Mouse (Mus musculus) fat pad, adult 2 months (tissue): ENCODE data around the gene Socs5.

Experiments
- DNase-seq: peaks from one replicate; pipeline ENCODE4 v3.0.0-alpha.2; 2011; ENCODE audit warnings: low read depth, low spot score; ENCODE audit errors: extremely low read depth

Socs5 gene

GRCm38 (mm10) chr17:87160270-87160669, 52.8 kb downstream of the Socs5 start:
- DNase-seq, result no peak

GRCm38 (mm10) chr17:87164312-87164922, 56.9 kb downstream of the Socs5 start:
- no peak for DNase-seq

- no peak for DNase-seq
Measured at GRCm38 (mm10) chr17:87167407-87167806, 59.9 kb downstream of the Socs5 start.

DNA sequence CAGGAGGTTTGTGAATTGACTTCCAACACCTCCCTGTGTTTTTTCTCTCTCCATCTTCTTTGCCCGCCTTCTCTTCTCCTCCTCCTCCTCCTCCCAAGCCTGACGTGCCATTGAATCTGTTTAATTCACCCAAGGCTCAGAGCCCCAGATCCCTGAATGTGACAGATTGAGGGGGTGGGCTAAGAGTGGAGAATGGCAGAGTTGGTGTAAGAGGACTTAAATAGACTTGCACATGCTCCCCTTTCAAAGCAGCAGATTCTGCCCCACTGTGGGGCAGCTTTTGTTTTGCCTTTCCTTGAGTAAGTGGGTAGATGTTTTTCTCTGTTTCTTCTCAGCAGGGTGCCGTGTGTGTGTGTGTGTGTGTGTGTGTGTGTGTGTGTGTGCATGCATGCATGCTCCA, 61.6 kb downstream of the Socs5 start:
- DNase-seq, result no peak

- no peak for DNase-seq
Measured at GRCm38 (mm10) chr17:87170364-87170763, 62.9 kb downstream of the Socs5 start.

DNA sequence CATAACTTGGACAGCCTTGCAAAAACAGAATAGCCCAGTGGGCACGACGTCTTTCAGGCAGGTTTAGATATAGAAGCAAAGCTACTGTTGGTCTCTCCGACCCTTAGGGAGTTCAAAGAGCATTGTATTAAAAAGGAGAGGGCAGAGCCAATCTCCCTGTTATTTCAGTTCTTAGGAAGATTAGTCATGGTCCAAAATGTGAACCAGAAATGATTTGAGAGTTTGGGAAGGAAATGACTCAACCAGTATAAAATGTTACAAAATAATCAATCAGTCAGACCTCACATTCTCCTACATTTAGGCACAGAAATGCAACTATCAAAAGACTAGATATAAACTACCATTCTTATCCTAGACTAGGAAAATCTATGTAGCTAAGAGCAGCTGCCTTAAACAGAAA, 64.6 kb downstream of the Socs5 start:
- no peak for DNase-seq

GRCm38 (mm10) chr17:87173966-87174365, 66.5 kb downstream of the Socs5 start:
- no peak for DNase-seq

DNA sequence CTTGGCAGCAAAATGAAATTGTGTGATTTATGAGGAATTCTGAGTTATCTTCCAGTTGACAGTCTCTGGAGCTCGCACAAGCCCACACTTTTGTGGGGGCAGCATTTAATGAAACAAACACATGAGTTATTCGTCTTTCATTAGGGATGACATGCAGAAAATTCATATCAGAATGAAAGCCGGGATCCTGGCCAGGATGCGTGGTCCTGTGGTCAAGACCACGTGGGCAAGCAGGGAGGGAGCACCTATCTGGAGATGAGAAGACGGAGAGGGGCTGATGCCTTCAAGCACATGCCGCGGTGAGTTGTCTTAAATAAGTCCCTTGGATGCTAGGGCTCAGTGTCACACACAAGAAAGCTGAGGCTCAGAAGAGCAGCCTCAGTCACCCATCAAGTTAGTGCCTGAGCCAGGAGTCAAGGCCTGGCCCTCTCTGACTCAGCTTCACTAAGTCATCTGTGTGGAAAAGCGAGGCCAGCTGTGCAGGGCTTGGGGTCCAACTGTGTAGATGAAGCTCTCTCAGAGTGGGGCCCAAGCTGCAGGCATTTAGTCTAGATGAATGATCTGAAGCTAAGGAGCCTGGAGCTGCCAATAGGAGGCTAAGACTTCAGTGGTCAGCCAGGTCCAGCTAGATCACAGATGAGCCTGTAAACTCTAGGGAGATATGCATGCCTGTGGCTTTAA, 67.3 kb downstream of the Socs5 start:
- no peak for DNase-seq

- no peak for DNase-seq
Measured at GRCm38 (mm10) chr17:87176066-87177012, 68.9 kb downstream of the Socs5 start.

DNA sequence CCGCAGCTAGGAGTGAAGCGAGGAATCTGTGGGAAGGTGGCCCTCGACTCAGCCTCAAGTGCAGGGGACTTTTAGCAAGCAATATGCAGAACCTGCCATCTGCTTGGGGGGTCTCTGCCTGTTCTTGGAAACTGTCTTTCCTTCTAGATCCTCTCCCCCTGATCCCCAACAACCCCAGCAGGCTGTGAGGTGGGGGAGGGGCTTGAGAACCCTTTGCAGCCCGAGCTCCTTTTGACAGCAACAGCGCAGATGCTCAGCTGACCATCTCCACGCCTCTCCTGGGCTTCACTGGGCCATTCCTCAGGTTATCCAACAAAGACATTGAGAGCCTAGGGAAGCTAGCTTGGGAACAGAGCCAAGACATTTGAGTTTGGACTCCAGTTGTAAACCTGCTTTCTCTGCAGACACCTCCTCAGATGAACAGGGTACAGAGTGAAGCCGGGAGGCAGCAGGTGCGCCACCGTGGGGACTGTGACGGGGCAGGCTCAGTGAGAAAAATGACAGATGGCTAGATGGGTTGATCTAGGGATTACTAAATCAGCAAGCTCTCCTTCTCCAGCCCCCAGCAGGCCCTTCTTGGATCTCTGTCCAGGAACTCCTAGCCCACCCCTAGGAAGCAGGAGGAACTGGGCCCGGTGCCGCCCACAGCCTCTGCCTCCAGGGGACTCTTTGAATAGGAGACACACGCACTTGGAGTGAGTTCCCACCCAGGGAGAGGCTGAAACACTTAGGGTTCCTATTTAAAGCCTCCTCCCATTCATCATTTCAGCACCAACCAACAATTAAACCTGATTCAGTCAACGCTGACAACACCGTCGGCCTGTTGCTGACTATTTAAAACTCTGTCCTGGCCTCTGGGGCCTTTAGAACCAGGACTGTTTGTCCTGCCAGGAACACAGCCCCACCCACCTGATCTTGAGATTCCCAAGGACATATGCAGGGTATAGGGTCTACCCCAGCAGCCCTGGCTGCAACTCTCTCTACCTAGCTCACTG, 71.4 kb downstream of the Socs5 start:
- no peak for DNase-seq

- no peak for DNase-seq
Measured at GRCm38 (mm10) chr17:87179939-87180550, 72.6 kb downstream of the Socs5 start.

DNA sequence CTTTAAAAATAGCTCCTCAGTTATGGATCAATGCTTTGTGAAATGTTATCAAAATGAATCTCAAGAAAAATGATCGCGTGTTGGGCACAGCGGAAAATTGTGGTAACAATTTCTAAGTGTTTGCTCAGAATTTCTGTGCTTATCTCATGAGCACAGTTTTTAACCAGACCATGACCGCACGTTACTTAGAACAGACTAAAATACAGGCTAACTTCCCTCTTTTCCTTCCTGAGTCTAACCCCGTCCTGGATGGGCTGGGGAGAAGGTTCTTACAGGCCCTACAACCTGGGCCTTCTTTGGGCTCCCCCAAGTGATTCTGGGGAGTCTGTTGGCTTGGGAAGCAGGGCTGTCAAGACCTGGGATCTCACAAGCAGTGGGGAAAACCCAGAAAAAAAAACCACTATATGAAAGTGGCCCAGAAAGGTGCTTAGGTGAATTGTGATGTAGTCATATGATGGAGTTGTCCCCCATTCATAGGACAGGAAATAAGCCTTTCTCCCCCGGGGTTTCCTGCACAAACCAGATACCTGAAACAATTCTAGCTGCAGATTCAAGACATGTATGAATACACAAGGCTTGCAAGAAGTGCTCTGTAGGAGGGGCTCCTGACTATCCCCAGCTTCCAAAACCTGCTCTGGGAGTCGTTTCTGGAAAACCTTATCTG, 74.3 kb downstream of the Socs5 start:
- no peak for DNase-seq

GRCm38 (mm10) chr17:87185461-87186066, 78.1 kb downstream of the Socs5 start:
- DNase-seq, result no peak

DNA sequence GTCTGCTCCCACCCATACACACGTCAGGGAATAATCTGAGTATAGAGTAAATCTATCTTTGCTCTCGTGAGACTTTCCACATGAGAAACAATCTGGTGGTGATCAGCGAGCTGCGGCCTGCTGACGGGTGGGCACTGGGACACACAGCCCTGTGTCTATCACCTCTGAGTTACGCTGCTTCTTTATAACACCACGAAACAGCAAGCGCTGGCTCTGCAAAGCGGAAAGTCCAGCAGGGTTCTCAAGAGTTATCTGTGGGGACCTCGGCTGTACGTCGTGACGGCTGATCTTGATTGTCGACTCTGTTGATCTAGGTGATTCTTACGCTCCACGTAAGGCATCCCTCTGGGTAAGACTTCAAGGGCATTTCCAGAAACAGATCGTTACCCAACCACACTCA, 79.5 kb downstream of the Socs5 start:
- DNase-seq, result no peak
